Mouse (Mus musculus) erythroblast, embryonic 14.5 days (primary cell): Measurements from ENCODE around the gene Me3.

Experiments used
- GATA1 ChIP-seq: IDR thresholded peaks from 2 replicates; pipeline ENCODE4 v1.6.1; 2012; ENCODE audit warnings: low read length, inconsistent platforms, mixed read lengths
- TAL1 ChIP-seq: IDR thresholded peaks from 3 replicates; pipeline ENCODE4 v1.6.1; 2012; ENCODE audit warnings: low read length, inconsistent platforms, mixed read lengths

- TF ChIP-seq TAL1 (no peak), GATA1 (no peak)
Measured at GRCm38 (mm10) chr7:89727615-89728014, 95.4 kb downstream of the Me3 start.
